In genomic region chr13:57032871-57033270, GRCm38 (mm10) we compare ENCODE assay signal across 14 mouse cellular contexts.
"Had no signal": no experiment of that assay in that cellular context is flagged by ENCODE, and none has a peak within 500 bp of the region (broad histone marks: within the 10 kb centered on the region; RNA-seq: fewer than 3 reads in every experiment).

No protein-coding gene starts in this region.

- H3K4me3 ChIP-seq: layer of hippocampus, adult 2 months; limb, embryonic 15.5 days; liver, embryonic 12.5 days; midbrain, embryonic 15.5 days; neural tube, embryonic 13.5 days; stomach, embryonic 15.5 days had no signal

- H3K9ac ChIP-seq: limb, embryonic 15.5 days; liver, embryonic 12.5 days; lung, embryonic 14.5 days; midbrain, embryonic 15.5 days; neural tube, embryonic 13.5 days; stomach, embryonic 15.5 days had no signal

- H3K27ac ChIP-seq: layer of hippocampus, adult 2 months; limb, embryonic 15.5 days; liver, embryonic 12.5 days; midbrain, embryonic 15.5 days; neural tube, embryonic 13.5 days; stomach, embryonic 15.5 days had no signal

- H3K27me3 ChIP-seq: limb, embryonic 15.5 days; liver, embryonic 12.5 days; midbrain, embryonic 15.5 days; neural tube, embryonic 13.5 days; stomach, embryonic 15.5 days had no signal

- ATAC-seq: intestine, postnatal 0 days; liver, embryonic 12.5 days; midbrain, embryonic 15.5 days had no signal

- H3K36me3 ChIP-seq: limb, embryonic 15.5 days; liver, embryonic 12.5 days; midbrain, embryonic 15.5 days; neural tube, embryonic 13.5 days; stomach, embryonic 15.5 days had no signal

- H3K4me2 ChIP-seq: limb, embryonic 15.5 days; liver, embryonic 12.5 days; lung, embryonic 14.5 days; midbrain, embryonic 11.5 days; midbrain, embryonic 15.5 days; neural tube, embryonic 13.5 days; stomach, embryonic 15.5 days had no signal

- DNase-seq: lung, embryonic 14.5 days; lung, postnatal 10 days; lung, postnatal 4 days; retina, postnatal 1 day; right cerebral cortex, postnatal 14 days; thymus, postnatal 4 days had no signal

- H3K9me3 ChIP-seq: limb, embryonic 15.5 days; liver, embryonic 12.5 days; midbrain, embryonic 15.5 days; neural tube, embryonic 13.5 days; stomach, embryonic 15.5 days had no signal

- H3K4me1 ChIP-seq: limb, embryonic 15.5 days; liver, embryonic 12.5 days; midbrain, embryonic 15.5 days; stomach, embryonic 15.5 days had no signal
